Mouse (Mus musculus): ENCODE measurements around the gene Sacs. TPM values are rescaled to one million over a fixed set of nuclear protein-coding genes. Genes with fewer than 3 reads are reported as not detected.

The Sacs gene
- polyA plus RNA-seq, 3 experiments from 2014 or later, result 5.2 to 6.6 (median 5.8) TPM

DNA sequence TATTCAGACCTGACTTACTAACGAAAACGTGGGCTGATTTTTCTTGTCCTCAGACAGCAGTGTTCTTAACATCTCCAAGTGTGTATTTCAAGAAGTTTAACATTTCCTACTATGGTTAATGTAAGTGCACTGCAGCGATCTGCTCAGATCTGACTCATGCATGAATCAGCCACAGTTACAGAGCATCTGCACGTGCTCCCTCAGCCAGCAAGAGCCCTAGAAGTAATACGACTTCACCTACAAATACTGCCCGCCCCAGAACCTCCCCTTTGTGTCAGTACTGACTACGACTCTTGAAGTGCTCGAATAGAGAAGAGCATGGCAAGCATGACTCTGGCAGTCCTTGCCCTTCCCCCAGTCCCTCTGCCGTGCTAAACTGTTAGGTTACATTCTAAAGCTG is 100.5 kb downstream of the Sacs start:
- no peak for ATAC-seq

- ATAC-seq, result no peak
Measured at GRCm38 (mm10) chr14:61242611-61243010, 104.4 kb downstream of the Sacs start.

DNA sequence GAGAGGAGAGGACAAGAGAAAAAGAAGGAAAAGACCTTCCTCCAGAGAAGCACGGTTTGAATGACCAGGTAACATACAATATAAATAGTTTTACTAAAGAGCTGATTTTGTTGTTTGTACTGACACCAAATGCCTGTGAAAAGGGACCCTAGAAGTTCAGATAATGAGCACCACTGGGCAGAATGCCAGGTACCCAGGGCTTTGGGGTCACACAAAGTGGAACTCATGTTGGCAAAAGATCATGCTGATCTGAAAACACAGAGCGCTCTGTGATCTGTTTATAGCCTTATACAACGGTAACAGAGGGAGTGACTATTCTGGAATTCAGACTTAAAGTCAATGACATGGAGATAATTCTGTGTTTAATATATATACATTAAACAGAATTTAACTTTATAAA is 108.2 kb downstream of the Sacs start:
- ATAC-seq, result no peak

DNA sequence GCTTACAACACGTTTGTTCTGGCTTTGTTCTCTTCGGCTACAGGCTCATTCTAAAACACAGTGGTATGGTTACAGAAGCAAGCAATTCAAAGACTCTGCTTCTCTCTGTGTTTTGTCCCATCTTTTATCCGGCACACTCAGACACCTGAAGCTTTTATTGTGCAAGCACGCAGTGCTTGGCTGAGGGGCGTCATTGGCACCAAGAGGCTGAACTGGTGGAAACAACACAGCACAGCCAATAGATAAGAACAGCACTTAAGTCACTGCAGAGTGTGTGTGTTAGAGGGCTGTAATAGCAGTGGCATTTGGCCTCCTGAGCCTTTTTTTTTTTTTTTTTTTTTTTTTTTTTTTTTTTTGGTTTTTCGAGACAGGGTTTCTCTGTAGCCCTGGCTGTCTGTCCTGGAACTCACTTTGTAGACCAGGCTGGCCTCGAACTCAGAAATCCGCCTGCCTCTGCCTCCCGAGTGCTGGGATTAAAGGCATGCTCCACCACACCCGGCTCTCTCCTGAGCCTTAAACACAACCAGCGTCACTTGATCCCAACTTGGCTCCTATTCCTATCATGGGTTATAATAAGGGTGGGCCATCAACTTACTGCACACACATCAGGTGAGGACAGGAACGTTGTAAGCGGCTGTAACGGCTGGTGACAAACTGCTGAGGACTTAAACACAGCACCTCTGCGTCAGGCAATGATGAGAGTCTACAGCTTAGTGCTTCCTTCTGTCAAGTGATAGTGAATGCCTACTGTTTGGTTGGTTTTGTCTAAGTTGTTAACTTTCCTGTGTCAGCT is 114.5 kb downstream of the Sacs start:
- no peak for ATAC-seq

DNA sequence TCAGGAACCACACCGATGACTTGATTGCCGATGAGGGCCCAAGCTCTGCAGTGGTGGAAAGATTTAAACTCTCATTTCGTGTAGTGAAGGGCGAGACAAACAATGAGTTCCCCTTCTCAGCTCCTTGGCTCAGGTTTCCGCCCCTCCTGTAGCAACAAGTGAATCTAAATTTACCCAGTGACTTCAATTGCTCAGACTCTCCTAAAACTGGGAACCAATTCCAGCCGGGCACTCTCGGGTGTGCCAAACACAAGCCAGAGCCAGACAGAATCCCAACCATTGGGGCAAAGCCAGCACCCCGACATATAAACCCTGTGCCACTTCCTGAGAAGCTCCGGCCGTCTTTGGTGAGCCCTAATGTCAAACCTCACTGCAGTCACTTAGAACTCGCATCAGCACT is 120.1 kb downstream of the Sacs start, which contains the start of gene Sgcg:
TSS of gene Sgcg (minus strand) at position 139 of the 400 bp plus-strand sequence.
- no peak for ATAC-seq

DNA sequence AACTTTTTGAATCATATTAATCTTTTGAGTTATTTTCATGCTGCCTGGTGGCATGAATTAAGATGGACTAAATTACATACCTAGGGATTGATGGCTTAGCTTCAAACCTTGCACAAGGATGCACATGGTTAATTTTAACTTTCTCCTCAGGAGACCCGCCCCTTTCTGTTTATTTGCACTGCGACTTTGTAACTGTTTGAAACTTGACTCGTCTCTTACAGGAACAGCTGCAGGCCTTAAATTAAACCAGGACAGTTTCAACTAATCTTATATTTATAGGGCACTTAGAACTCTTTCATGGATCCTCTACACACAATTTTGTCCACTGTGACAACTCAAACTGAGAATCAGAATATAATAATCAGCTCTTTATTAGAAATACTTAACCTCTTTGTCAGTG is 120.8 kb downstream of the Sacs start:
- no peak for ATAC-seq

GRCm38 (mm10) chr14:61267908-61268475 is 129.7 kb downstream of the Sacs start:
- no peak for ATAC-seq

GRCm38 (mm10) chr14:61274414-61275198 is 136.3 kb downstream of the Sacs start:
- no peak for ATAC-seq

DNA sequence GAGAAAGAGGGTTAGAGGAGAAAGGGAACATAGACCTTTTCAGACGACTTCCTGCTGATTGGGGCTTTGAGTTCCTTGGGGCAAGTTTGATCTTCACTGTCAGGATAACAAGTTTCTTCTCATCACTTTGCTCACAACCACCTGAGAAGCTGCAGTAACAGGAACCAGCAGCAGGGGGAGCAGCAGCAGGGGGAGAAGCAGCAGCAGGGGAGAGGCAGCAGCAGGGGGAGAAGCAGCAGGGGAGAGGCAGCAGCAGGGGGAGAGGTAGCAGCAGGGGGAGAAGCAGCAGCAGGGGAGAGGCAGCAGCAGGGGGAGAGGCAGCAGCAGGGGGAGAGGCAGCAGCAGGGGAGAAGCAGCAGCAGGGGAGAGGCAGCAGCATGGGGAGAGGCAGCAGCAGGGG is 139.0 kb downstream of the Sacs start:
- no peak for ATAC-seq

DNA sequence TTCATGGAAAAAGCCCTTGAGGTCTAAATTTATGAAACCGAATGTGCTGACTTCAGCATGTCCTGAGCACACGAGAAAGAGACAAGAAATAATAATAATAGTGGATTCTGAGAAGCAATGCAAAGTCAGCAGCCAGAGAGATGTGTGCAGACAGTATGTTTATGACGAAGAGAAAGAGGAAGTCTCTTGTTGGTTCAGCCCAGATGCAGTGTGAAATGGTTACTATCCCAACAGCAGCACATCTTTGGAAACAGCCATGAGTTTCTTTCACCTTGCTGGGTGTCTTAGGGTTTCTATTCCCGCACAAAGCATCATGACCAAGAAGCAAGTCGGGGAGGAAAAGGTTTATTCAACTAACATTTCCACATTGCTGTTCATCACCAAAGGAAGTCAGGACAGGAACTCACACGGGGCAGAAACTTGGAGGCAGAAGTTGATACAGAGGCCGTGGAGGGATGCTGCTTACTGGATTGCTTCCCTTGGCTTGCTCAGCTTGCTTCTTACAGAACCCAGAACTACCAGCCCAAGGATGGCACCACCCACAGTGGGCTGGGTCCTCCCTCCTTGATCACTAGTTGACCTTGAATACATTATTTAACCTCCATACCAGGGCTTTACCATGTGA is 140.5 kb downstream of the Sacs start:
- ATAC-seq, result no peak

DNA sequence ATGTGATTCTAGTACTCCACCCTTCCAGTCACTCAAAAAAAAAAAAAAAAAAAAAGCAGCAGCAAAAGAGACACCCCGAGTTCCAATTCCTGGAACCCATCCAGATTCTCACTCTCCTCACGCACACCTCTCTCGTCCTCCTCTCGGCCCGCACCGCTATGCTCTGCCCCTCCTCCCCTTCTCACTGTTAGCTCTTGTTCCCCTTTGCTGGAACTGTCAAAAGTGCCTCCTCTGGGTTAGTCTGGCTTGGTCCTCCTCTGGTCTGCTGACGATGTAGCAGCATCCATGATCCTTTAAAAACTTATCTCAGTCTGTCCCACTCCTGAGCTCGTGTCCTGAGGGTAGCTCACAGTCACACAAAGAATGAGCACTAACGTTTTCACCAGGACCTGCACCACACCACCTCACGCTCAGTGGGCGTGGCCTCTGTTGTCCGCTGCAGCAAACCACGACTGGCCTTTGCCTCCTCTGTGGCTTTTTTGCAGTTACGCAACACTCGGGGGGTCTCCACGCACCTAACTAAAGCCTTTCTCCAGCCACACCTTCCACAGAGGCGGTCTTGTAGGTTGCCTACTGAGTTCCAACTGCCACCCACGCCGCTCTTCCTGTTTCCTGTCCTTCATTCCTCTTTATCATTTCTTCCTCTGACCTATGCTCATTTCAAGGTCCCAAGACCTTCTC is 150.5 kb downstream of the Sacs start:
- ATAC-seq, result no peak

Other genes with a start within 250 kb of the Sacs start
- gene Tnfrsf19, start 92.0 kb upstream of the Sacs start, polyA plus RNA-seq (2017; shearing (Covaris generic)), result not detected
- gene Sgcg, start 120.0 kb downstream of the Sacs start, polyA plus RNA-seq (2017; shearing (Covaris generic)), result not detected
- gene Arl11, start 171.3 kb downstream of the Sacs start, polyA plus RNA-seq (2017; shearing (Covaris generic)), result under 1 TPM; 0.30 to 0.64 (median 0.53) TPM
- gene Ebpl, start 222.0 kb downstream of the Sacs start, polyA plus RNA-seq (2017; shearing (Covaris generic)), result 10 to 100 TPM in 2 of 3 experiments, 1 to 10 TPM in 1; 8.3 to 13.0 (median 10.1) TPM